Mouse (Mus musculus): ENCODE data around the gene Stox2. TPM values are rescaled to one million over a fixed set of nuclear protein-coding genes. Genes with fewer than 3 reads are reported as not detected.

The Stox2 gene
- polyA plus RNA-seq, 2 experiments: 0.06 to 0.11 TPM

DNA sequence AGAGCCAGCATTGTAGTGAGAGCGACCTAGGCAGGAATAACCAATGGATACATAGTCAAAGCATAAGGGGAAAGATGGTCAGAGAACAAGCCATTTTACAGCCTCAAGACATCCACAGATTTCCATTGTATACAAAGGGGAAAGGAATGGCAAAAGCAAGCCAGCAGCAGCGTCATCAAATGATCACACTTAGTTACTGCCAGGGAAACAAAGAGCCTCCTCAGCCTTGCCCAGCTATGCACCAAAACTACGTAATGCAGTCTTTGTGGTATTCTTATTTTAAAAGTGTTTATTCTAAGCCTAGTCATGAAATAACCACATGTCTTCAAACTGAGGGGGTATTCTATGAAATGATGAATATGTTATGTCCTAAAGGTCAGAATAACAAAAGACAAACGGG lies 201.0 kb downstream of the Stox2 start:
- Histone ChIP-seq H3K9me3 (ENCODE audit: control insufficient read depth, low read length) (no peaks in the 10 kb centered on the region), H3K4me2 (ENCODE audit: low read depth) (no peak overlapping the region), H3K27me3 (ENCODE audit: control insufficient read depth, insufficient read depth, low read length) (no peaks in the 10 kb centered on the region), H3K9ac (replicated peaks) (no peak overlapping the region), H3K4me1 (replicated peaks; ENCODE audit: control insufficient read depth in 2 of 2, insufficient read depth in 2 of 2, low read length in 1 of 2) (peaks cover 0 to 2% of the 10 kb centered on the region in 2 experiments; a peak in 1 of 4 replicates), H3K36me3 (replicated peaks; ENCODE audit: control insufficient read depth, insufficient read depth, low read depth) (no peaks in the 10 kb centered on the region), H3K27ac (no peak overlapping the region), H3K4me3 (ENCODE audit: insufficient read depth in 1 of 2, low read depth in 2 of 2, low read length in 2 of 2) (no peak overlapping the region)
- TF ChIP-seq CTCF (IDR thresholded peaks at IDR 0.05; ENCODE audit: low read depth) (no peak), EP300 (IDR thresholded peaks at IDR 0.05; ENCODE audit: low read depth) (no peak)
- 61% methylated on average over 4 of the region's 4 CpGs for WGBS (ENCODE audit: insufficient replicate concordance)
- DNase-seq (ENCODE audit: low read depth in 3 of 3, low spot score in 3 of 3): no peak
- no peak for ATAC-seq (ENCODE audit: insufficient read depth)

DNA sequence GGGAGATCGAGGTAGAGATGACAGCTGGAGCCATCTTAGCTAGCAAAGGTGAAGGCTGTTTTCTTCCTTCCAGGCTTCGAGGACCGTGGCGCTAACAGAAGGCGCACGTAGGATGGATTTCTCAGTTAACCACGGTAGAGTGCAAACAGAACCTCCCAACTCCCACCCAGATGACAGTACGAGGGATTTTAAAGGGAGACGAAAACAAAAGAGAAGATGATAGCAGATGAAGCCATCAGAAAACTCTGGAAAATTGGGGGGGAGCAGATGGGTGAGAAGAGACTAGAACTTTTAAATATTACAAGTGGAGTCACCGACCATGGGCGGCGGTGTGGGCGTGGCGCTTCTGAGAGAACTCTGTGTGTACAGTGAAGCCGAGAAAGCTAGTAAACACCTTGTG lies 202.0 kb downstream of the Stox2 start:
- Histone ChIP-seq H3K9ac (replicated peaks) (no peak overlapping the region), H3K4me2 (ENCODE audit: low read depth) (no peak overlapping the region), H3K4me3 (ENCODE audit: insufficient read depth in 1 of 2, low read depth in 2 of 2, low read length in 2 of 2) (no peak overlapping the region), H3K27ac (no peak overlapping the region), H3K36me3 (replicated peaks; ENCODE audit: control insufficient read depth, insufficient read depth, low read depth) (no peaks in the 10 kb centered on the region), H3K4me1 (replicated peaks; ENCODE audit: control insufficient read depth in 2 of 2, insufficient read depth in 2 of 2, low read length in 1 of 2) (peaks cover 0 to 2% of the 10 kb centered on the region in 2 experiments; a peak in 1 of 4 replicates), H3K27me3 (ENCODE audit: control insufficient read depth, insufficient read depth, low read length) (no peaks in the 10 kb centered on the region), H3K9me3 (ENCODE audit: control insufficient read depth, low read length) (no peaks in the 10 kb centered on the region)
- TF ChIP-seq EP300 (IDR thresholded peaks at IDR 0.05; ENCODE audit: low read depth) (no peak), CTCF (IDR thresholded peaks at IDR 0.05; ENCODE audit: low read depth) (no peak)
- no peak for DNase-seq (ENCODE audit: low read depth in 3 of 3, low spot score in 3 of 3)
- 71% methylated on average over 15 of the region's 15 CpGs for WGBS (ENCODE audit: insufficient replicate concordance)
- no peak for ATAC-seq (ENCODE audit: insufficient read depth)

DNA sequence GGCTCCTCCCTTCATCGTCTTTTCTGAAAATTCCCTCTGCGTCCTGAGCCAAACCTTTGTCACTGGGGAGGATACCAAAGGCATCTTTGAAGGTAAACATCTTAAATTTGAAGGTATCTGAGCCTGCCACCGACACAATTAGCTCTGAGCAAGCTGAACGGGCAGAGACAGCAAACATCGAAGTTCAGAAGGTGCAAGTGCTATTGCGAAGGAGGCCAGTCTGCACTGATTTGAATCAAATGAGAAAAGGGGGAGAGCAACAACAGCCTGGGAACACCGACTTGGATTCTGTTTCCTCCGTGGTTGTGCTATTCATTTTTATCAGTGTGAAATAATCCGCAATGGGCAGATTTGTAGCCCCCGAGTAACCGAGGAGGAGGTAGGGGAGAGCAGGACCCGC lies 202.5 kb downstream of the Stox2 start:
- Histone ChIP-seq H3K4me1 (replicated peaks; ENCODE audit: control insufficient read depth in 2 of 2, insufficient read depth in 2 of 2, low read length in 1 of 2) (peaks cover 0 to 2% of the 10 kb centered on the region in 2 experiments; a peak in 1 of 4 replicates), H3K27me3 (ENCODE audit: control insufficient read depth, insufficient read depth, low read length) (no peaks in the 10 kb centered on the region), H3K9ac (replicated peaks) (no peak overlapping the region), H3K4me3 (ENCODE audit: insufficient read depth in 1 of 2, low read depth in 2 of 2, low read length in 2 of 2) (no peak overlapping the region), H3K4me2 (ENCODE audit: low read depth) (no peak overlapping the region), H3K9me3 (ENCODE audit: control insufficient read depth, low read length) (no peaks in the 10 kb centered on the region), H3K36me3 (replicated peaks; ENCODE audit: control insufficient read depth, insufficient read depth, low read depth) (no peaks in the 10 kb centered on the region), H3K27ac (no peak overlapping the region)
- DNase-seq (ENCODE audit: low read depth in 3 of 3, low spot score in 3 of 3) (no peak), ATAC-seq (ENCODE audit: insufficient read depth) (no peak)
- 62% methylated on average over 12 of the region's 12 CpGs for WGBS (ENCODE audit: insufficient replicate concordance)
- TF ChIP-seq EP300 (IDR thresholded peaks at IDR 0.05; ENCODE audit: low read depth): no peak
- no peak for TF ChIP-seq CTCF (IDR thresholded peaks at IDR 0.05; ENCODE audit: low read depth)

DNA sequence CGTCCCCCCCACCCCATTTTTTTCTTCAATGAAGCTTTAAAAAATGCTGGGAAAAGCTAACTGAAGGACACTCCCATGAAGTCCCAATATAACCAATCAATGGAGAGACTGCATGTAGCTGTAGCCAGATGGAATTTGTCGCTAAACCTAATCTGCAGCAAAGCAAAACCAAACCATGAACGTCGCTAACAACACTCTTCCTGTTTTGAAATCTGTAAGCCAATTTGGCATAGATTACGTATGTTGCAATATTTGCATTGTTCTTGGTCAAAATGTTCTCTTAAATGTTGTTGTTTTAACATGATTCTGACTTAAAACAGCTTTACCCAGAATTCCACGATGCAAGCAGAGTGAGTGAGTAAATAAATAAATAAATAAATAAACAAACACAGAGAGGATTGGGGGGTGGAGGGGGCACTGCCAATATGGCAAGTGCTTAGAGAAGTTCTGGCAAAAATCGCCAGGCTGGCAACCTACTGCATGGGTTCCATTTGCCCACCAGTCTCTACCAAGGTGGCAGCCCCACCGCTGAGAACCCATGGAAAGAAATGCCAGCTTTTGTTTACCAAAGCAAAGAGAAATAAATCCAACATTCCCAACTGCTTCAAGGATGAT lies 203.0 kb downstream of the Stox2 start:
- peak overlapping the region; percentile 40 for H3K4me2 ChIP-seq (ENCODE audit: low read depth)
- H3K27ac ChIP-seq: no peak overlapping the region
- no peaks in the 10 kb centered on the region for H3K27me3 ChIP-seq (ENCODE audit: control insufficient read depth, insufficient read depth, low read length)
- H3K4me1 ChIP-seq (replicated peaks; ENCODE audit: control insufficient read depth in 2 of 2, insufficient read depth in 2 of 2, low read length in 1 of 2): peaks cover 0 to 2% of the 10 kb centered on the region in 2 experiments; a peak in 1 of 4 replicates
- no peak for ATAC-seq (ENCODE audit: insufficient read depth)
- no peaks in the 10 kb centered on the region for H3K36me3 ChIP-seq (replicated peaks; ENCODE audit: control insufficient read depth, insufficient read depth, low read depth)
- no peak overlapping the region for H3K9ac ChIP-seq (replicated peaks)
- WGBS (ENCODE audit: insufficient replicate concordance): 32% methylated on average over 8 of the region's 8 CpGs
- no peak overlapping the region for H3K4me3 ChIP-seq (ENCODE audit: insufficient read depth in 1 of 2, low read depth in 2 of 2, low read length in 2 of 2)
- H3K9me3 ChIP-seq (ENCODE audit: control insufficient read depth, low read length): no peaks in the 10 kb centered on the region
- TF ChIP-seq CTCF (IDR thresholded peaks at IDR 0.05; ENCODE audit: low read depth) (no peak), EP300 (IDR thresholded peaks at IDR 0.05; ENCODE audit: low read depth) (no peak)
- DNase-seq (ENCODE audit: low read depth in 3 of 3, low spot score in 3 of 3): no peak

DNA sequence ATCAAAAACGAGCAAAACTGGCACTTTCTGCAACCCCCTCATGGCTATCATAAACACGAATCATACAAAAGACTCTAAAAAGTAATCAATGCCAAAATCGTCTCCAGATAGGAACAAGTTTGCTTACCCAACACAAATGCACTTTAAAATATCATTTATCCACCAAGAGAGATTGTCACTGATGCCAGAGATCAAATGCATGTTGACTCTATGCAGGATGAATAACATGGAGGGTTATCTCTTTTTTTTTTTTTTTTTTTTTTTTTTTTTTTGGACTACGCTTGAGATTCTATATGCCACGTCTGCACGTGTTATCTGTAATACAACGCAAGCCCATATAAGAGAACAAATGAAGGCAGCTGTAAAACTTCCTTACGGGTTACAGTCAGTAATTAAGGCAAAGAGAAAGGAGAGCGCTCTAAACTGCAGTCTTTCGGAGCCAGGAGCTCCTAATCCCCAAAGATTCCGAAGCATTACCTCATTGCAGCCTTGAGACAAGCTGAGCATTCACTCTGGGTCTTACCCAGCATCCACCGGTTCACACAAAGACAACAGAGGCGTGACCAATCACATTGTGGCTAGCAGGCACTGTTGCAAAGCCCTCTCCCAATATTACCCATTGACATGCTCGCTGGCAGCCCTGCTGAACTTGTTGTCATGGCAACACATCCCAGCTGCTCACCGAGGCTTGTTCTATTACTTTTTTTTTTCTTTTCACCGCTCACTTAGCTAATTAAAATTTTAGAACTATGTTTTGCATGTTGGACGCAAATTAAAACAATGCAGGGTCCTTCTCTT lies 203.8 kb downstream of the Stox2 start:
- Histone ChIP-seq H3K4me2 (ENCODE audit: low read depth) (peak overlapping the region; percentile 40), H3K4me3 (ENCODE audit: insufficient read depth in 1 of 2, low read depth in 2 of 2, low read length in 2 of 2) (no peak overlapping the region), H3K4me1 (replicated peaks; ENCODE audit: control insufficient read depth in 2 of 2, insufficient read depth in 2 of 2, low read length in 1 of 2) (peaks cover 0 to 2% of the 10 kb centered on the region in 2 experiments; a peak in 1 of 4 replicates), H3K36me3 (replicated peaks; ENCODE audit: control insufficient read depth, insufficient read depth, low read depth) (no peaks in the 10 kb centered on the region), H3K9me3 (ENCODE audit: control insufficient read depth, low read length) (no peaks in the 10 kb centered on the region), H3K27ac (no peak overlapping the region), H3K9ac (replicated peaks) (no peak overlapping the region), H3K27me3 (ENCODE audit: control insufficient read depth, insufficient read depth, low read length) (no peaks in the 10 kb centered on the region)
- DNase-seq (ENCODE audit: low read depth in 3 of 3, low spot score in 3 of 3) (no peak), ATAC-seq (ENCODE audit: insufficient read depth) (no peak)
- 27% methylated on average over 17 of the region's 17 CpGs for WGBS (ENCODE audit: insufficient replicate concordance)
- TF ChIP-seq EP300 (IDR thresholded peaks at IDR 0.05; ENCODE audit: low read depth): no peak
